Mouse (Mus musculus) embryonic stem cell, embryonic (primary cell): ENCODE measurements around the gene H2-DMb2.
"Not testable (repeated sequence)": the region's sequence is repeated elsewhere in the genome, so short reads cannot be mapped to it uniquely, and the experiment has no call there.

Experiments
- CTCF ChIA-PET, 4 experiments: fragments of 300-600 bp in 2 of 4; fragments of 350-600 bp in 2 of 4; sonication (Branson Sonifier 250); formaldehyde crosslinking; loops; one replicate each; lab custom pipeline; 2022; ENCODE audit warnings: inconsistent platforms in 2 of 4; lab: Charles Lee
- POLR2A ChIA-PET, 4 experiments: fragments of 300-600 bp in 2 of 4; fragments of 350-600 bp in 2 of 4; sonication (Branson Sonifier 250); formaldehyde crosslinking; loops; one replicate each; lab custom pipeline; 2022; ENCODE audit warnings: antibody characterized with exemption in 4 of 4, inconsistent platforms in 1 of 4; lab: Charles Lee

The H2-DMb2 gene

GRCm38 (mm10) chr17:34138655-34139054 lies 4.5 kb upstream of the H2-DMb2 start:
- ChIA-PET POLR2A (interaction anchor here in 3 of 4 experiments (0.5 to 7.9 kb wide), 23 partner anchors 9 to 767 kb away, joined by 3 to 178 read pairs (median 3); partner anchors contain the start of genes H2-DMa (in 3 of the 3), Agpat1 (in 1 of the 3), Rxrb (in 1 of the 3) and Slc39a7 (in 1 of the 3)), CTCF (interaction anchor here (0.5 to 1.5 kb wide), 21 partner anchors 9 to 1030 kb away, joined by 3 to 10 read pairs (median 4); no protein-coding TSS in a partner anchor)

GRCm38 (mm10) chr17:34139416-34139815 lies 3.7 kb upstream of the H2-DMb2 start:
- CTCF ChIA-PET = interaction anchor here (0.5 to 1.5 kb wide), 23 partner anchors 9 to 772 kb away, joined by 3 to 10 read pairs (median 4); partner anchors contain the start of gene B3galt4 (in 1 of the 4)
- POLR2A ChIA-PET = interaction anchor here in 3 of 4 experiments (0.5 to 7.9 kb wide), 26 partner anchors 9 to 767 kb away, joined by 3 to 178 read pairs (median 3); partner anchors contain the start of genes H2-DMa (in 3 of the 3), Agpat1 (in 1 of the 3), Rxrb (in 1 of the 3) and Slc39a7 (in 1 of the 3)

GRCm38 (mm10) chr17:34140240-34140639 lies 2.9 kb upstream of the H2-DMb2 start:
- ChIA-PET CTCF (no interaction called here), POLR2A (interaction anchor here in 1 of 4 experiments (7.9 kb wide), 1 partner anchor 23 kb away, joined by 178 read pairs; the partner anchor contains the start of gene H2-DMa)

- ChIA-PET POLR2A (interaction anchor here in 1 of 4 experiments (0.8 to 3.3 kb wide), 6 partner anchors 13 to 40 kb away, joined by 3 to 15 read pairs (median 3); partner anchors contain the start of gene H2-DMa), CTCF (interaction anchor here in 1 of 4 experiments (1.2 kb wide), 1 partner anchor 24 kb away, joined by 4 read pairs; no protein-coding TSS in a partner anchor)
These were observed 1.7 kb upstream of the H2-DMb2 start for GRCm38 (mm10) chr17:34141448-34141847.

GRCm38 (mm10) chr17:34142456-34143010 lies 574 bp upstream of the H2-DMb2 start:
- ChIA-PET CTCF (interaction anchor here in 2 of 4 experiments (0.6 to 0.7 kb wide), 3 partner anchors 19 to 71 kb away, joined by 3 read pairs; no protein-coding TSS in a partner anchor), POLR2A (interaction anchor here in 3 of 4 experiments (0.6 to 3.3 kb wide), 5 partner anchors 23 to 526 kb away, joined by 3 to 15 read pairs (median 3); partner anchors contain the start of gene H2-DMa (in 2 of the 3))

GRCm38 (mm10) chr17:34143461-34143860 lies 354 bp downstream of the H2-DMb2 start:
- ChIA-PET POLR2A (interaction anchor here in 3 of 4 experiments (0.7 to 3.3 kb wide), 3 partner anchors 24 to 68 kb away, joined by 3 to 15 read pairs (median 4); partner anchors contain the start of gene H2-DMa (in 2 of the 3)), CTCF (interaction anchor here in 3 of 4 experiments (0.6 to 0.7 kb wide), 3 partner anchors 8 to 70 kb away, joined by 3 read pairs; no protein-coding TSS in a partner anchor)

GRCm38 (mm10) chr17:34144221-34144620 lies 1.1 kb downstream of the H2-DMb2 start:
- POLR2A ChIA-PET = not testable (repeated sequence)
- CTCF ChIA-PET = interaction anchor here in 1 of 4 experiments (0.6 kb wide), 1 partner anchor 9 kb away, joined by 3 read pairs; no protein-coding TSS in a partner anchor

- CTCF ChIA-PET = interaction anchor here in 1 of 4 experiments (1.4 kb wide), 1 partner anchor 10 kb away, joined by 3 read pairs; no protein-coding TSS in a partner anchor
- POLR2A ChIA-PET = no interaction called here
These were observed 1.9 kb downstream of the H2-DMb2 start for GRCm38 (mm10) chr17:34144960-34145371.

- CTCF ChIA-PET = no interaction called here
- POLR2A ChIA-PET = no interaction called here
These were observed 9.8 kb downstream of the H2-DMb2 start, which contains the start of gene H2-DMb1 for GRCm38 (mm10) chr17:34152923-34153322. Gene H2-DMb1 (plus strand): TSS chr17:34153072.

GRCm38 (mm10) chr17:34155534-34155933 lies 12.4 kb downstream of the H2-DMb2 start:
- POLR2A ChIA-PET = no interaction called here
- CTCF ChIA-PET = no interaction called here

- ChIA-PET CTCF (interaction anchor here (0.7 to 8.8 kb wide), 10 partner anchors 23 to 460 kb away, joined by 3 to 74 read pairs (median 6); no protein-coding TSS in a partner anchor), POLR2A (interaction anchor here in 1 of 4 experiments (1.1 to 2.0 kb wide), 3 partner anchors 29 to 133 kb away, joined by 3 to 5 read pairs (median 4); partner anchors contain the start of genes H2-DMa, Rxrb and Slc39a7)
These were observed 21.2 kb downstream of the H2-DMb2 start for GRCm38 (mm10) chr17:34164202-34164895.

GRCm38 (mm10) chr17:34165033-34165730 lies 22.1 kb downstream of the H2-DMb2 start:
- POLR2A ChIA-PET = interaction anchor here in 2 of 4 experiments (1.0 to 2.0 kb wide), 6 partner anchors 24 to 134 kb away, joined by 3 to 5 read pairs (median 3); partner anchors contain the start of genes H2-DMa (in 1 of the 2), Rxrb (in 1 of the 2) and Slc39a7 (in 1 of the 2)
- CTCF ChIA-PET = interaction anchor here (0.6 to 8.8 kb wide), 25 partner anchors 16 to 580 kb away, joined by 3 to 74 read pairs (median 4); partner anchors contain the start of gene BC051142 (in 1 of the 4)

- ChIA-PET CTCF (interaction anchor here in 3 of 4 experiments (0.8 to 8.8 kb wide), 12 partner anchors 14 to 242 kb away, joined by 3 to 74 read pairs (median 12); no protein-coding TSS in a partner anchor), POLR2A (interaction anchor here in 1 of 4 experiments (1.7 to 2.3 kb wide), 4 partner anchors 34 to 57 kb away, joined by 4 to 9 read pairs (median 5); partner anchors contain the start of gene H2-DMa)
These were observed 26.2 kb downstream of the H2-DMb2 start for GRCm38 (mm10) chr17:34169279-34169678.

GRCm38 (mm10) chr17:34170487-34170876 lies 27.4 kb downstream of the H2-DMb2 start:
- POLR2A ChIA-PET = interaction anchor here (0.6 to 2.3 kb wide), 20 partner anchors 31 to 1789 kb away, joined by 3 to 13 read pairs (median 4); partner anchors contain the start of gene H2-DMa (in 2 of the 4)
- CTCF ChIA-PET = interaction anchor here (0.6 to 8.8 kb wide), 127 partner anchors 8 to 1049 kb away, joined by 3 to 74 read pairs (median 4); partner anchors contain the start of genes Tap1 (in 4 of the 4), Psmb9 (in 3 of the 4), Rxrb (in 2 of the 4) and Slc39a7 (in 2 of the 4)

GRCm38 (mm10) chr17:34170877-34171498 lies 27.9 kb downstream of the H2-DMb2 start:
- CTCF ChIA-PET = interaction anchor here (0.6 to 8.8 kb wide), 128 partner anchors 8 to 1048 kb away, joined by 3 to 74 read pairs (median 4); partner anchors contain the start of genes Tap1 (in 4 of the 4), Psmb9 (in 3 of the 4), Rxrb (in 2 of the 4) and Slc39a7 (in 2 of the 4)

GRCm38 (mm10) chr17:34172528-34172927 lies 29.4 kb downstream of the H2-DMb2 start:
- ChIA-PET CTCF (interaction anchor here in 3 of 4 experiments (0.6 to 2.1 kb wide), 10 partner anchors 11 to 1580 kb away, joined by 3 to 6 read pairs (median 4); partner anchors contain the start of genes BC051142 (in 1 of the 3), Psmb9 (in 1 of the 3) and Tap1 (in 1 of the 3)), POLR2A (interaction anchor here in 1 of 4 experiments (0.5 to 1.4 kb wide), 2 partner anchors 53 to 381 kb away, joined by 3 read pairs; partner anchors contain the start of gene H2-DMa)

More at GRCm38 (mm10) chr17:34170877-34171498, 27.9 kb downstream of the H2-DMb2 start:
- POLR2A ChIA-PET = interaction anchor here (0.6 to 2.3 kb wide), 22 partner anchors 32 to 1789 kb away, joined by 3 to 13 read pairs (median 4); partner anchors contain the start of gene H2-DMa (in 2 of the 4)
